In genomic region chr1:96871528-96872360, GRCm38 (mm10) we compare ENCODE assay signal across 9 mouse cellular contexts. TPM values are rescaled to one million over a fixed set of nuclear protein-coding genes. Genes with fewer than 3 reads are reported as not detected.
DNase-seq lines count a peak whose midpoint lies in the region; ATAC-seq and TF ChIP-seq lines count a peak whose summit lies in the region.
"Had no signal": no experiment of that assay in that cellular context is flagged by ENCODE, and none has a peak within 500 bp of the region (broad histone marks: within the 10 kb centered on the region; RNA-seq: fewer than 3 reads in every experiment).

Gene Slco4c1 (minus strand): TSS chr1:96872171.

- ATAC-seq in heart, embryonic 14.5 days (ENCODE audit: insufficient number of reproducible peaks, insufficient read depth, low FRiP score, low read depth), result no peak
- ATAC-seq in liver, embryonic 11.5 days (replicated peaks; ENCODE audit: low FRiP score), result peak; percentile 80
- peak; percentile 87 for ATAC-seq in midbrain, postnatal 0 days (ENCODE audit: low FRiP score)
- ATAC-seq: Patski had no signal

- WGBS in heart, embryonic 14.5 days, result 3% methylated on average over 40 of the region's 40 CpGs
- 3% methylated on average over 40 of the region's 40 CpGs for WGBS in liver, embryonic 11.5 days
- 1% methylated on average over 40 of the region's 40 CpGs for WGBS in midbrain, postnatal 0 days

- no peaks in the 10 kb centered on the region for H3K9me3 ChIP-seq in heart, embryonic 14.5 days (ENCODE audit: control insufficient read depth, low read length)
- no peaks in the 10 kb centered on the region for H3K9me3 ChIP-seq in liver, embryonic 11.5 days (ENCODE audit: control insufficient read depth, low read length)
- H3K9me3 ChIP-seq in midbrain, postnatal 0 days (ENCODE audit: low read length), result no peaks in the 10 kb centered on the region

- H3K4me3 ChIP-seq in heart, embryonic 14.5 days (ENCODE audit: control insufficient read depth in 1 of 2, insufficient read depth in 1 of 2, low read depth in 1 of 2, low read length in 2 of 2), result peak within 1 kb of the TSS; percentile 53 to 61
- H3K4me3 ChIP-seq in liver, embryonic 11.5 days (ENCODE audit: low read depth, low read length), result peak within 1 kb of the TSS; percentile 47
- H3K4me3 ChIP-seq in midbrain, postnatal 0 days (ENCODE audit: low read depth, low read length), result peak within 1 kb of the TSS; percentile 74

- H3K36me3 ChIP-seq in heart, embryonic 14.5 days (ENCODE audit: control insufficient read depth, insufficient read depth, low read length), result no peaks in the 10 kb centered on the region
- no peaks in the 10 kb centered on the region for H3K36me3 ChIP-seq in liver, embryonic 11.5 days (ENCODE audit: control insufficient read depth, insufficient read depth, low read length)
- no peaks in the 10 kb centered on the region for H3K36me3 ChIP-seq in midbrain, postnatal 0 days (ENCODE audit: insufficient read depth, low read length)

- DNase-seq in heart, adult 8-10 months (ENCODE audit: low spot score), result no peak
- peak; percentile 65 to 76 for DNase-seq in cerebellum, postnatal 25 days
- peak; percentile 60 to 72 for DNase-seq in frontal cortex, postnatal 36 days (ENCODE audit: low spot score in 2 of 2)
- peak; percentile 66 for DNase-seq in kidney, postnatal 10 days
- peak; percentile 36 for DNase-seq in liver, embryonic 11.5 days (ENCODE audit: low spot score)
- DNase-seq in midbrain, postnatal 0 days (ENCODE audit: low spot score), result peak; percentile 65
- DNase-seq in thymus, postnatal 25 days, result peak; percentile 1

- peak within 1 kb of the TSS; percentile 53 for H3K9ac ChIP-seq in heart, embryonic 14.5 days (ENCODE audit: low read length)
- H3K9ac ChIP-seq in liver, embryonic 11.5 days (ENCODE audit: low read depth, low read length), result no peak within 1 kb of the TSS
- H3K9ac ChIP-seq in midbrain, postnatal 0 days (replicated peaks; ENCODE audit: low read length, poor library complexity, severe bottlenecking), result peak within 1 kb of the TSS; percentile 76

- peaks cover 17% of the 10 kb centered on the region for H3K27me3 ChIP-seq in heart, embryonic 14.5 days (ENCODE audit: control insufficient read depth, insufficient read depth, low read length)
- peaks cover 10% of the 10 kb centered on the region for H3K27me3 ChIP-seq in liver, embryonic 11.5 days (replicated peaks; ENCODE audit: control insufficient read depth, insufficient read depth, low read length)
- no peaks in the 10 kb centered on the region for H3K27me3 ChIP-seq in midbrain, postnatal 0 days (ENCODE audit: insufficient read depth, low read length)

- peak within 1 kb of the TSS; percentile 93 for H3K4me2 ChIP-seq in heart, embryonic 14.5 days (ENCODE audit: low read length)
- peak within 1 kb of the TSS; percentile 80 for H3K4me2 ChIP-seq in liver, embryonic 11.5 days
- peak within 1 kb of the TSS; percentile 82 for H3K4me2 ChIP-seq in midbrain, postnatal 0 days (ENCODE audit: low read depth, low read length, poor library complexity, severe bottlenecking)

- no peak for TF ChIP-seq CTCF in midbrain, postnatal 0 days (IDR thresholded peaks at IDR 0.05)

- peaks cover 4 to 6% of the 10 kb centered on the region in 2 experiments; a peak in 3 of 4 replicates for H3K4me1 ChIP-seq in heart, embryonic 14.5 days (ENCODE audit: control insufficient read depth in 2 of 2, insufficient read depth in 2 of 2, low read length in 2 of 2)
- 0 out of 2 replicates have a peak, but pooled peaks cover 4% of the 10 kb centered on the region for H3K4me1 ChIP-seq in liver, embryonic 11.5 days (replicated peaks; ENCODE audit: control insufficient read depth, insufficient read depth, low read length)
- H3K4me1 ChIP-seq in midbrain, postnatal 0 days (ENCODE audit: insufficient read depth, low read length), result no peaks in the 10 kb centered on the region

- no peak within 1 kb of the TSS for H3K27ac ChIP-seq in heart, embryonic 14.5 days (replicated peaks in 1 of 2; ENCODE audit: control insufficient read depth in 1 of 2, insufficient read depth in 1 of 2, low read depth in 2 of 2, low read length in 2 of 2)
- H3K27ac ChIP-seq in liver, embryonic 11.5 days (ENCODE audit: low read depth, low read length), result no peak within 1 kb of the TSS
- H3K27ac ChIP-seq in midbrain, postnatal 0 days (ENCODE audit: low read depth, low read length), result peak within 1 kb of the TSS; percentile 59

RNA-seq across cellular contexts. Expression of gene Slco4c1, which starts in this region (rescaled TPM):
- polyA plus RNA-seq in heart, embryonic 14.5 days (2014; fragmentation: Nextera tagmentation; extraction: Ambion mirVana), result 0.04 TPM in 1 of 2 replicates, not detected in the other
- total RNA-seq in heart, adult 8-10 months (2022), result not detected
- polyA plus RNA-seq in liver, embryonic 11.5 days (2014; fragmentation: Nextera tagmentation; extraction: Ambion mirVana), result 0.09 and 0.27 TPM in 2 replicates
- 2.2 and 3.1 TPM in 2 replicates for total RNA-seq in midbrain, postnatal 0 days (2014; rRNA removed)
- polyA plus RNA-seq in midbrain, postnatal 0 days (2015; fragmentation: Nextera tagmentation; extraction: Ambion mirVana), result 1.0 and 1.3 TPM in 2 replicates
- polyA plus RNA-seq: Patski had no signal

Comparison
In these comparisons a context has a peak if more than half of its experiments do, and no peak if none do; other contexts are left out.
1. Peak in DNase-seq, ATAC-seq, H3K4me3 ChIP-seq and H3K4me2 ChIP-seq in liver, embryonic 11.5 days; RNA of the gene not detected or under 1 TPM.